In the genomic region with DNA sequence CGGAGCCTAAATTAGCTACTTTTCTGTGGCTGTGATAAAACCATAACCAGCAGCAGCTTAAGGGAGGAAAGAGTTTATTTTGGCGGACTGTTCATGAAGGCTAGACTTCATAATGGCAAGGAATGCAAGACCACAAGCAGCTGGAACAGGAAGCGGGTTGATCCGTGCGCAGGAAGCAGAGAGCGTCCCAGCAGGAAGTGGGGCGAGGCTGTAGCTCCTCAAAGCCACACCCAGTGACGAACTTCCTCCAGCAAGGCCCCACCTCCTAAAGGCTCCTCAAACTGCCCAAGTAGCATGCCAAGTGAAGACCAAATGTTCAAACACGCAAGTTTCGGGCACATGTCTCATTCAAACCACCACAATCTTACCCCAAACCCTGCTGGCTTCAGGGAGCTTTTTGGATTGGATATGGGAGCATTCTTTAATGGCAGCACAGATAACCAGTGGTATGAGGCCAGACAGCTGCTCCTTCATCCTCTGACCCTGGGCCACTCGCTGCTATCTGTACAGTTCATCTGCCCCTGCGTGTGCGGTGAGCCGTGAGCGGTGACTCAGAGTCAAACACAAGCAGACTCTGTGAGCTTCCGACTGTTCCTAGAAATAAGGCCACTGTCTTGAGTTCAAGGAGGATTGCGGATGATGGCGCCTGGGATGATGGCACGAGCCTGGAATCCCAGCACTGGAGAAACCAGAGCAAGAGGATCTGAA, we compare ENCODE assay signal across 18 mouse cellular contexts.
DNase-seq lines count a peak whose midpoint lies in the region; ATAC-seq lines count a peak whose summit lies in the region.
"Had no signal": no experiment of that assay in that cellular context is flagged by ENCODE, and none has a peak within 500 bp of the region (broad histone marks: within the 10 kb centered on the region; RNA-seq: fewer than 3 reads in every experiment).

No protein-coding gene starts in this region.

- H3K9me3 ChIP-seq in limb, embryonic 12.5 days = peaks cover 4% of the 10 kb centered on the region; the same call in 1 of the 2 replicates
- H3K9me3 ChIP-seq in limb, embryonic 10.5 days (replicated peaks) = no peaks in the 10 kb centered on the region
- H3K9me3 ChIP-seq in limb, embryonic 15.5 days = no peaks in the 10 kb centered on the region
- H3K9me3 ChIP-seq: midbrain, embryonic 10.5 days; neural tube, embryonic 15.5 days had no signal

- ATAC-seq in limb, embryonic 12.5 days (ENCODE audit: insufficient number of reproducible peaks, insufficient read depth, low FRiP score, low TSS enrichment, low read depth) = no peak
- ATAC-seq in limb, embryonic 15.5 days (ENCODE audit: insufficient number of reproducible peaks, low FRiP score, low TSS enrichment, low read depth) = peak; percentile 38; the same call in 1 of the 2 replicates

- H3K27ac ChIP-seq in limb, embryonic 12.5 days = 0 out of 2 replicates have a peak overlapping the region, but pooled peaks have one; percentile 29
- no peak overlapping the region for H3K27ac ChIP-seq in limb, embryonic 10.5 days
- H3K27ac ChIP-seq in limb, embryonic 15.5 days = 0 out of 2 replicates have a peak overlapping the region, but pooled peaks have one; percentile 5
- H3K27ac ChIP-seq: hindbrain, embryonic 14.5 days; liver, embryonic 15.5 days; midbrain, embryonic 10.5 days; neural tube, embryonic 15.5 days had no signal

- no peak overlapping the region for H3K4me3 ChIP-seq in limb, embryonic 12.5 days (replicated peaks)
- H3K4me3 ChIP-seq in limb, embryonic 10.5 days = no peak overlapping the region
- H3K4me3 ChIP-seq in limb, embryonic 15.5 days = no peak overlapping the region
- H3K4me3 ChIP-seq: liver, embryonic 15.5 days; midbrain, embryonic 10.5 days; neural tube, embryonic 15.5 days had no signal

- H3K27me3 ChIP-seq in limb, embryonic 12.5 days = no peaks in the 10 kb centered on the region
- no peaks in the 10 kb centered on the region for H3K27me3 ChIP-seq in limb, embryonic 10.5 days (ENCODE audit: low read depth, poor library complexity, severe bottlenecking)
- no peaks in the 10 kb centered on the region for H3K27me3 ChIP-seq in limb, embryonic 15.5 days
- H3K27me3 ChIP-seq: liver, embryonic 15.5 days; neural tube, embryonic 15.5 days had no signal

- no peak overlapping the region for H3K4me2 ChIP-seq in limb, embryonic 12.5 days
- no peak overlapping the region for H3K4me2 ChIP-seq in limb, embryonic 15.5 days
- H3K4me2 ChIP-seq: hindbrain, embryonic 14.5 days; liver, embryonic 15.5 days; neural tube, embryonic 15.5 days had no signal

- no peaks in the 10 kb centered on the region for H3K36me3 ChIP-seq in limb, embryonic 12.5 days
- no peaks in the 10 kb centered on the region for H3K36me3 ChIP-seq in limb, embryonic 10.5 days
- H3K36me3 ChIP-seq in limb, embryonic 15.5 days = no peaks in the 10 kb centered on the region
- H3K36me3 ChIP-seq: G1E; liver, embryonic 15.5 days; midbrain, embryonic 10.5 days; neural tube, embryonic 15.5 days had no signal

- no peak overlapping the region for H3K9ac ChIP-seq in limb, embryonic 12.5 days (replicated peaks)
- H3K9ac ChIP-seq in limb, embryonic 15.5 days = no peak overlapping the region
- H3K9ac ChIP-seq: hindbrain, embryonic 14.5 days; liver, embryonic 15.5 days; neural tube, embryonic 15.5 days had no signal

- DNase-seq in adrenal gland, adult 2 months = peak; percentile 40
- DNase-seq in adrenal gland, adult 18-20 months (ENCODE audit: low spot score in 2 of 2) = no peak
- DNase-seq in limb, embryonic 10.5 days (ENCODE audit: low spot score) = no peak
- DNase-seq in R1 (ENCODE audit: low read depth, low spot score) = peak; percentile 95
- DNase-seq in yolk sac, embryonic 10.5 days (ENCODE audit: low spot score) = no peak
- DNase-seq in lung, postnatal 10 days = no peak
- DNase-seq: cerebellum, postnatal 14 days; gastrocnemius, postnatal 10 days; heart, postnatal 10 days; kidney, adult 2 months; lung, postnatal 36 days had no signal

- no peaks in the 10 kb centered on the region for H3K4me1 ChIP-seq in limb, embryonic 12.5 days (replicated peaks)
- H3K4me1 ChIP-seq in limb, embryonic 10.5 days = no peaks in the 10 kb centered on the region
- H3K4me1 ChIP-seq in limb, embryonic 15.5 days = no peaks in the 10 kb centered on the region
- H3K4me1 ChIP-seq: liver, embryonic 15.5 days; midbrain, embryonic 10.5 days; neural tube, embryonic 15.5 days had no signal

- WGBS in limb, embryonic 12.5 days = 86% methylated on average over 19 of the region's 19 CpGs
- 90% methylated on average over 19 of the region's 19 CpGs for WGBS in limb, embryonic 10.5 days
- 83% methylated on average over 19 of the region's 19 CpGs for WGBS in limb, embryonic 15.5 days

Comparison
In these comparisons a context has a peak if more than half of its experiments do, and no peak if none do; other contexts are left out.
1. DNase-seq: peak in adrenal gland, adult 2 months (single experiment) and R1 (single experiment); none in adrenal gland, adult 18-20 months (0 of 2), limb, embryonic 10.5 days (single experiment), yolk sac, embryonic 10.5 days (single experiment) and lung, postnatal 10 days (single experiment).